Mouse (Mus musculus) olfactory bulb, adult 2 months (tissue): ENCODE measurements around the gene Tcf15.

ENCODE experiments used
- CTCF ChIP-seq: fragments of 200-500 bp; IDR thresholded peaks from 2 replicates; pipeline ENCODE4 v1.5.1; 2012; ENCODE audit warnings: low read depth, mild to moderate bottlenecking, low read length, moderate library complexity; ENCODE audit not compliant: insufficient read depth
- POLR2A ChIP-seq: fragments of 200-500 bp; IDR thresholded peaks from 2 replicates; pipeline ENCODE4 v1.6.1; 2012; ENCODE audit warnings: mild to moderate bottlenecking, low read depth, low read length, moderate library complexity; ENCODE audit not compliant: insufficient read depth

- TF ChIP-seq POLR2A (no peak), CTCF (no peak)
Measured at GRCm38 (mm10) chr2:152194586-152194985, 51.2 kb downstream of the Tcf15 start.
